Mouse (Mus musculus) kidney, adult 2 months (tissue): ENCODE measurements at regions not wholly inside any gene's neighbourhood (a gene's known extent, or its start where the extent isn't known, plus 50 kb on each side); places are given as distances from the start of the nearest gene placed in this dataset.

Source experiments
- DNase-seq: peaks from one replicate; pipeline ENCODE4 v3.0.0; 2021
- H3K27ac ChIP-seq: fragments of 200-500 bp; 2 replicates; pipeline ENCODE4 v1.5.1; 2012; ENCODE audit warnings: low read depth, low read length, control low read depth, inconsistent platforms; ENCODE audit not compliant: insufficient read depth
- H3K27me3 ChIP-seq: fragments of 200-500 bp; replicated peaks from 2 replicates; pipeline ENCODE4 v1.6.1; 2012; ENCODE audit warnings: mild to moderate bottlenecking, moderate library complexity, low read length, inconsistent platforms; ENCODE audit not compliant: control insufficient read depth, insufficient read depth
- H3K36me3 ChIP-seq: fragments of 200-500 bp; 2 replicates; pipeline ENCODE4 v1.6.1; 2012; ENCODE audit warnings: mild to moderate bottlenecking, moderate library complexity, low read length, inconsistent platforms; ENCODE audit not compliant: control insufficient read depth, insufficient read depth
- H3K4me1 ChIP-seq: fragments of 200-500 bp; 2 replicates; pipeline ENCODE4 v1.6.1; 2011; ENCODE audit warnings: low read length; ENCODE audit not compliant: control insufficient read depth, insufficient read depth
- H3K4me3 ChIP-seq: fragments of 200-500 bp; 2 replicates; pipeline ENCODE4 v1.5.1; 2011; ENCODE audit warnings: mild to moderate bottlenecking, low read depth, low read length, control low read depth; ENCODE audit not compliant: insufficient read depth
- CTCF ChIP-seq: fragments of 200-500 bp; conservative IDR thresholded peaks from 2 replicates; pipeline ENCODE4 v1.5.1; 2011; ENCODE audit warnings: low read depth, mild to moderate bottlenecking, control low read depth, low read length, moderate library complexity, mixed read lengths; ENCODE audit not compliant: insufficient read depth, insufficient read length
- POLR2A ChIP-seq: fragments of 200-500 bp; IDR thresholded peaks from one replicate; pipeline ENCODE4 v1.6.1; 2011; ENCODE audit warnings: low read depth, low read length, control low read depth
- WGBS: fragments of 180-500 bp; shearing (Covaris S2); methylation state at CpG from one replicate; pipeline ENCODE4 v1.1.7; 2018; 5-methylcytosine and 5-hydroxymethylcytosine counted together

GRCm38 (mm10) chr14:120165496-120166045 is 109.9 kb upstream of the Mbnl2 start:
- WGBS = 87% methylated on average over 10 of the region's 10 CpGs
- H3K36me3 ChIP-seq = no peaks in the 10 kb centered on the region

GRCm38 (mm10) chr14:120170733-120171132 is 104.7 kb upstream of the Mbnl2 start:
- 92% methylated on average over 7 of the region's 7 CpGs for WGBS
- H3K27ac ChIP-seq = no peak overlapping the region
- no peaks in the 10 kb centered on the region for H3K27me3 ChIP-seq
- no peak overlapping the region for H3K4me3 ChIP-seq
- H3K36me3 ChIP-seq = no peaks in the 10 kb centered on the region
- no peaks in the 10 kb centered on the region for H3K4me1 ChIP-seq
- TF ChIP-seq POLR2A (no peak), CTCF (no peak)
- DNase-seq = no peak

More at GRCm38 (mm10) chr14:120165496-120166045, 109.9 kb upstream of the Mbnl2 start:
- Histone ChIP-seq H3K4me1 (no peaks in the 10 kb centered on the region), H3K27me3 (no peaks in the 10 kb centered on the region), H3K4me3 (no peak overlapping the region), H3K27ac (no peak overlapping the region)
- TF ChIP-seq POLR2A (no peak), CTCF (no peak)
- DNase-seq = no peak

GRCm38 (mm10) chr14:120172058-120172457 is 103.4 kb upstream of the Mbnl2 start:
- Histone ChIP-seq H3K36me3 (no peaks in the 10 kb centered on the region), H3K27me3 (no peaks in the 10 kb centered on the region), H3K4me3 (no peak overlapping the region), H3K4me1 (no peaks in the 10 kb centered on the region), H3K27ac (no peak overlapping the region)
- no peak for TF ChIP-seq CTCF
- no peak for TF ChIP-seq POLR2A
- no peak for DNase-seq
- 41% methylated on average over 4 of the region's 4 CpGs for WGBS

- 94% methylated on average over 8 of the region's 8 CpGs for WGBS
- H3K4me3 ChIP-seq = no peak overlapping the region
- H3K27ac ChIP-seq = no peak overlapping the region
- H3K4me1 ChIP-seq = no peaks in the 10 kb centered on the region
- DNase-seq = no peak
- TF ChIP-seq POLR2A = no peak
- no peaks in the 10 kb centered on the region for H3K27me3 ChIP-seq
- H3K36me3 ChIP-seq = no peaks in the 10 kb centered on the region
These were observed 102.6 kb upstream of the Mbnl2 start for GRCm38 (mm10) chr14:120172844-120173243.

GRCm38 (mm10) chr14:120174615-120175014 is 100.9 kb upstream of the Mbnl2 start:
- WGBS = 78% methylated on average over 5 of the region's 5 CpGs

GRCm38 (mm10) chr14:120195218-120195617 is 80.3 kb upstream of the Mbnl2 start:
- no peak for DNase-seq
- no peak overlapping the region for H3K4me3 ChIP-seq
- no peaks in the 10 kb centered on the region for H3K36me3 ChIP-seq
- TF ChIP-seq POLR2A (no peak), CTCF (no peak)
- H3K4me1 ChIP-seq = no peaks in the 10 kb centered on the region
- no peaks in the 10 kb centered on the region for H3K27me3 ChIP-seq
- H3K27ac ChIP-seq = no peak overlapping the region
- 29% methylated on average over 1 of the region's 1 CpGs for WGBS

More at GRCm38 (mm10) chr14:120174615-120175014, 100.9 kb upstream of the Mbnl2 start:
- Histone ChIP-seq H3K27me3 (no peaks in the 10 kb centered on the region), H3K4me1 (no peaks in the 10 kb centered on the region), H3K36me3 (no peaks in the 10 kb centered on the region), H3K4me3 (no peak overlapping the region), H3K27ac (no peak overlapping the region)
- TF ChIP-seq CTCF = no peak
- no peak for DNase-seq

GRCm38 (mm10) chr14:120211741-120212140 is 63.7 kb upstream of the Mbnl2 start:
- TF ChIP-seq POLR2A (no peak), CTCF (no peak)
- no peak for DNase-seq
- no peak overlapping the region for H3K27ac ChIP-seq

GRCm38 (mm10) chr14:120212626-120213025 is 62.8 kb upstream of the Mbnl2 start:
- Histone ChIP-seq H3K27ac (no peak overlapping the region), H3K4me1 (no peaks in the 10 kb centered on the region), H3K27me3 (no peaks in the 10 kb centered on the region; the same call in 1 of the 2 replicates), H3K36me3 (no peaks in the 10 kb centered on the region), H3K4me3 (no peak overlapping the region)
- TF ChIP-seq CTCF (no peak), POLR2A (no peak)
- WGBS = 97% methylated on average over 5 of the region's 5 CpGs
- DNase-seq = no peak

More at GRCm38 (mm10) chr14:120211741-120212140, 63.7 kb upstream of the Mbnl2 start:
- no peaks in the 10 kb centered on the region; the same call in 1 of the 2 replicates for H3K27me3 ChIP-seq
- H3K4me1 ChIP-seq = no peaks in the 10 kb centered on the region
- no peak overlapping the region for H3K4me3 ChIP-seq
- H3K36me3 ChIP-seq = no peaks in the 10 kb centered on the region
- 95% methylated on average over 3 of the region's 3 CpGs for WGBS
